Comparison of ENCODE assay signal across 8 mouse cellular contexts in genomic region chr1:36545845-36546600, GRCm38 (mm10). TPM values are rescaled to one million over a fixed set of nuclear protein-coding genes. Genes with fewer than 3 reads are reported as not detected.
DNase-seq lines count a peak whose midpoint lies in the region; ATAC-seq lines count a peak whose summit lies in the region.

No protein-coding gene starts in this region.

- no peak overlapping the region for H3K27ac ChIP-seq in midbrain, embryonic 16.5 days (ENCODE audit: low read length)

- WGBS in midbrain, embryonic 16.5 days, result 64% methylated on average over 18 of the region's 19 CpGs

- peaks cover 24% of the 10 kb centered on the region for H3K27me3 ChIP-seq in megakaryocyte, embryonic 14.5 days (replicated peaks)
- H3K27me3 ChIP-seq in midbrain, embryonic 16.5 days (ENCODE audit: control insufficient read depth, insufficient read depth, low read depth, low read length), result no peaks in the 10 kb centered on the region

- peaks cover 44% of the 10 kb centered on the region for H3K36me3 ChIP-seq in megakaryocyte, embryonic 14.5 days (replicated peaks; ENCODE audit: low read length)
- H3K36me3 ChIP-seq in midbrain, embryonic 16.5 days (ENCODE audit: control insufficient read depth, insufficient read depth, low read length), result peaks cover 26% of the 10 kb centered on the region

- peak overlapping the region; percentile 98 for H3K4me3 ChIP-seq in megakaryocyte, embryonic 14.5 days (replicated peaks)
- peak overlapping the region; percentile 69 for H3K4me3 ChIP-seq in midbrain, embryonic 16.5 days (ENCODE audit: low read depth, low read length)

- ATAC-seq in megakaryocyte, adult 5-6 weeks (ENCODE audit: poor library complexity, severe bottlenecking), result no peak
- peak; percentile 2 for ATAC-seq in inflammation-experienced regulatory T-cells, adult 6 months
- 0 out of 2 replicates have a peak, but pooled peaks have one; percentile 1 for ATAC-seq in midbrain, embryonic 16.5 days

- no peaks in the 10 kb centered on the region for H3K9me3 ChIP-seq in megakaryocyte, embryonic 14.5 days
- H3K9me3 ChIP-seq in midbrain, embryonic 16.5 days (replicated peaks; ENCODE audit: control insufficient read depth, low read length, poor library complexity, severe bottlenecking), result no peaks in the 10 kb centered on the region

- H3K4me2 ChIP-seq in midbrain, embryonic 16.5 days (ENCODE audit: low read length), result peak overlapping the region; percentile 76

- H3K4me1 ChIP-seq in megakaryocyte, embryonic 14.5 days, result peaks cover 20% of the 10 kb centered on the region
- peaks cover 23% of the 10 kb centered on the region for H3K4me1 ChIP-seq in midbrain, embryonic 16.5 days (ENCODE audit: control insufficient read depth, insufficient read depth, low read length)

- peak overlapping the region; percentile 92; the same call in 1 of the 2 replicates for H3K9ac ChIP-seq in midbrain, embryonic 16.5 days (ENCODE audit: low read depth, low read length)

- DNase-seq in adrenal gland, adult 2 months, result peak; percentile 43
- no peak for DNase-seq in adrenal gland, postnatal 4 days (ENCODE audit: low spot score in 2 of 2)
- DNase-seq in layer of hippocampus, postnatal 25 days (ENCODE audit: extremely low spot score in 1 of 2, low spot score in 1 of 2), result no peak
- DNase-seq in ovary, postnatal 10 days (ENCODE audit: low spot score), result no peak

RNA-seq across cellular contexts. Expression of gene Ankrd39, which starts 1.2 kb away (rescaled TPM):
- total RNA-seq in adrenal gland, adult 2 months (2021), result 10 to 100 TPM; 11.1 to 14.5 TPM
- 24.4 and 41.9 TPM in 2 replicates for polyA plus RNA-seq in adrenal gland, adult 2 months (2012; rRNA removed)
- 10 to 100 TPM; 19.8 to 23.1 TPM for total RNA-seq in adrenal gland, postnatal 4 days (2021)
- polyA plus RNA-seq in megakaryocyte, embryonic 14.5 days (2012; ENCODE audit: insufficient read depth, low replicate concordance), result 7.9 and 10.2 TPM in 2 replicates
- 3.6 and 4.9 TPM in 2 replicates for total RNA-seq in megakaryocyte, adult 5-6 weeks (2015)
- 2.2 and 2.9 TPM in 2 replicates for total RNA-seq in megakaryocyte, adult 5-6 weeks (2017)
- polyA plus RNA-seq in inflammation-experienced regulatory T-cells, adult 6 months (2017; shearing (Covaris generic)), result 10 to 100 TPM; 17.5 to 24.1 (median 23.2) TPM
- 30.6 and 32.8 TPM in 2 replicates for polyA plus RNA-seq in midbrain, embryonic 16.5 days (2015; fragmentation: Nextera tagmentation; extraction: Ambion mirVana)
- 10 to 100 TPM; 10.8 to 13.3 TPM for total RNA-seq in layer of hippocampus, postnatal 25 days (2021)

RNA-seq across cellular contexts. Expression of gene Gm42417, which starts 6.8 kb away (rescaled TPM):
- total RNA-seq in adrenal gland, adult 2 months (2021), result not detected
- not detected in 2 replicates for polyA plus RNA-seq in adrenal gland, adult 2 months (2012; rRNA removed)
- total RNA-seq in adrenal gland, postnatal 4 days (2021), result not detected
- not detected in 2 replicates for polyA plus RNA-seq in megakaryocyte, embryonic 14.5 days (2012; ENCODE audit: insufficient read depth, low replicate concordance)
- not detected in 2 replicates for total RNA-seq in megakaryocyte, adult 5-6 weeks (2015)
- not detected in 2 replicates for total RNA-seq in megakaryocyte, adult 5-6 weeks (2017)
- polyA plus RNA-seq in inflammation-experienced regulatory T-cells, adult 6 months (2017; shearing (Covaris generic)), result 1 to 10 TPM in 1 of 3 experiments, not detected in 2; 2.4 TPM
- polyA plus RNA-seq in midbrain, embryonic 16.5 days (2015; fragmentation: Nextera tagmentation; extraction: Ambion mirVana), result 0.20 and 0.75 TPM in 2 replicates
- total RNA-seq in layer of hippocampus, postnatal 25 days (2021), result under 1 TPM in 1 of 2 experiments, not detected in 1; 0.47 TPM

RNA-seq across cellular contexts. Expression of gene Ankrd23, which starts 9.3 kb away (rescaled TPM):
- total RNA-seq in adrenal gland, adult 2 months (2021), result 10 to 100 TPM in 1 of 2 experiments, 1 to 10 TPM in 1; 6.9 to 11.2 TPM
- polyA plus RNA-seq in adrenal gland, adult 2 months (2012; rRNA removed), result 16.5 and 19.9 TPM in 2 replicates
- total RNA-seq in adrenal gland, postnatal 4 days (2021), result 10 to 100 TPM; 20.7 to 22.9 TPM
- 2.7 and 5.6 TPM in 2 replicates for polyA plus RNA-seq in megakaryocyte, embryonic 14.5 days (2012; ENCODE audit: insufficient read depth, low replicate concordance)
- 2.3 and 2.4 TPM in 2 replicates for total RNA-seq in megakaryocyte, adult 5-6 weeks (2015)
- total RNA-seq in megakaryocyte, adult 5-6 weeks (2017), result 2.2 and 9.8 TPM in 2 replicates
- polyA plus RNA-seq in inflammation-experienced regulatory T-cells, adult 6 months (2017; shearing (Covaris generic)), result 10 to 100 TPM; 35.1 to 58.4 (median 36.4) TPM
- 16.1 and 17.0 TPM in 2 replicates for polyA plus RNA-seq in midbrain, embryonic 16.5 days (2015; fragmentation: Nextera tagmentation; extraction: Ambion mirVana)
- 1 to 10 TPM; 5.4 to 7.7 TPM for total RNA-seq in layer of hippocampus, postnatal 25 days (2021)

RNA-seq across cellular contexts. Expression of gene Sema4c, which starts 12.1 kb away (rescaled TPM):
- total RNA-seq in adrenal gland, adult 2 months (2021), result 10 to 100 TPM; 13.0 to 25.3 TPM
- 22.5 and 24.0 TPM in 2 replicates for polyA plus RNA-seq in adrenal gland, adult 2 months (2012; rRNA removed)
- total RNA-seq in adrenal gland, postnatal 4 days (2021), result 10 to 100 TPM; 44.0 to 57.6 TPM
- 1.3 TPM in 1 of 2 replicates, not detected in the other for polyA plus RNA-seq in megakaryocyte, embryonic 14.5 days (2012; ENCODE audit: insufficient read depth, low replicate concordance)
- 1.5 and 2.1 TPM in 2 replicates for total RNA-seq in megakaryocyte, adult 5-6 weeks (2015)
- total RNA-seq in megakaryocyte, adult 5-6 weeks (2017), result 1.8 and 3.6 TPM in 2 replicates
- under 1 TPM in 1 of 3 experiments, not detected in 2; 0.33 TPM for polyA plus RNA-seq in inflammation-experienced regulatory T-cells, adult 6 months (2017; shearing (Covaris generic))
- 24.4 and 27.0 TPM in 2 replicates for polyA plus RNA-seq in midbrain, embryonic 16.5 days (2015; fragmentation: Nextera tagmentation; extraction: Ambion mirVana)
- total RNA-seq in layer of hippocampus, postnatal 25 days (2021), result 10 to 100 TPM; 12.7 to 14.0 TPM

RNA-seq across cellular contexts. Expression of gene Cnnm3, which starts 34.4 kb away (rescaled TPM):
- 10 to 100 TPM; 25.9 to 32.0 TPM for total RNA-seq in adrenal gland, adult 2 months (2021)
- 53.9 and 70.6 TPM in 2 replicates for polyA plus RNA-seq in adrenal gland, adult 2 months (2012; rRNA removed)
- 10 to 100 TPM; 44.1 to 45.1 TPM for total RNA-seq in adrenal gland, postnatal 4 days (2021)
- polyA plus RNA-seq in megakaryocyte, embryonic 14.5 days (2012; ENCODE audit: insufficient read depth, low replicate concordance), result 9.6 and 10.5 TPM in 2 replicates
- 14.4 and 15.1 TPM in 2 replicates for total RNA-seq in megakaryocyte, adult 5-6 weeks (2015)
- 6.8 and 11.1 TPM in 2 replicates for total RNA-seq in megakaryocyte, adult 5-6 weeks (2017)
- 1 to 10 TPM; 3.1 to 9.2 (median 6.7) TPM for polyA plus RNA-seq in inflammation-experienced regulatory T-cells, adult 6 months (2017; shearing (Covaris generic))
- polyA plus RNA-seq in midbrain, embryonic 16.5 days (2015; fragmentation: Nextera tagmentation; extraction: Ambion mirVana), result 4.2 and 4.5 TPM in 2 replicates
- 10 to 100 TPM; 33.2 to 37.5 TPM for total RNA-seq in layer of hippocampus, postnatal 25 days (2021)
